In genomic region chr5:45474758-45475157, GRCm38 (mm10) we compare ENCODE assay signal across 38 mouse cellular contexts. TPM values are rescaled to one million over a fixed set of nuclear protein-coding genes. Genes with fewer than 3 reads are reported as not detected.
"Had no signal": no experiment of that assay in that cellular context is flagged by ENCODE, and none has a peak within 500 bp of the region (broad histone marks: within the 10 kb centered on the region; RNA-seq: fewer than 3 reads in every experiment).

No protein-coding gene starts in this region.

- H3K27me3 ChIP-seq: hindbrain, embryonic 12.5 days; intestine, embryonic 15.5 days; kidney, embryonic 15.5 days had no signal

- H3K36me3 ChIP-seq: heart, embryonic 10.5 days; heart, embryonic 12.5 days; heart, embryonic 13.5 days; heart, embryonic 15.5 days; hindbrain, embryonic 10.5 days; hindbrain, embryonic 12.5 days; hindbrain, embryonic 13.5 days; hindbrain, embryonic 15.5 days; intestine, embryonic 15.5 days; kidney, embryonic 15.5 days had no signal

- H3K4me2 ChIP-seq: heart, embryonic 11.5 days; heart, embryonic 12.5 days; heart, embryonic 13.5 days; heart, embryonic 15.5 days; hindbrain, embryonic 12.5 days; hindbrain, embryonic 13.5 days; hindbrain, embryonic 14.5 days; hindbrain, embryonic 15.5 days; intestine, embryonic 15.5 days; kidney, embryonic 15.5 days had no signal

- H3K9ac ChIP-seq: heart, embryonic 12.5 days; heart, embryonic 13.5 days; heart, embryonic 15.5 days; hindbrain, embryonic 12.5 days; hindbrain, embryonic 13.5 days; hindbrain, embryonic 14.5 days; hindbrain, embryonic 15.5 days; intestine, embryonic 15.5 days; kidney, embryonic 15.5 days had no signal

- H3K9me3 ChIP-seq: heart, embryonic 10.5 days; heart, embryonic 12.5 days; heart, embryonic 13.5 days; heart, embryonic 15.5 days; hindbrain, embryonic 10.5 days; hindbrain, embryonic 12.5 days; hindbrain, embryonic 13.5 days; hindbrain, embryonic 15.5 days; intestine, embryonic 15.5 days; kidney, embryonic 15.5 days had no signal

- H3K4me3 ChIP-seq: heart, adult 2 months; heart, embryonic 10.5 days; heart, embryonic 12.5 days; heart, embryonic 13.5 days; heart, embryonic 15.5 days; hindbrain, embryonic 10.5 days; hindbrain, embryonic 12.5 days; hindbrain, embryonic 13.5 days; hindbrain, embryonic 15.5 days; intestine, embryonic 15.5 days; kidney, embryonic 15.5 days had no signal

- ATAC-seq: intestine, postnatal 0 days had no signal

- DNase-seq: heart, adult 2 months; kidney, adult 11 months; kidney, adult 18-20 months; layer of hippocampus, postnatal 36 days had no signal

- H3K4me1 ChIP-seq: heart, embryonic 10.5 days; heart, embryonic 12.5 days; hindbrain, embryonic 12.5 days; hindbrain, embryonic 15.5 days; intestine, embryonic 15.5 days had no signal

- H3K27ac ChIP-seq: heart, adult 2 months; heart, embryonic 10.5 days; heart, embryonic 13.5 days; heart, embryonic 15.5 days; hindbrain, embryonic 10.5 days; hindbrain, embryonic 12.5 days; hindbrain, embryonic 13.5 days; hindbrain, embryonic 14.5 days; hindbrain, embryonic 15.5 days; hindbrain, postnatal 0 days; intestine, embryonic 15.5 days; kidney, embryonic 15.5 days; kidney, postnatal 0 days had no signal

RNA-seq across cellular contexts. Expression of gene Clrn2, which starts 21.2 kb away (rescaled TPM):
- total RNA-seq: heart, adult 2 months; heart, adult 8-10 months; heart, postnatal 10 days; heart, postnatal 14 days; heart, postnatal 25 days; heart, postnatal 36 days; heart, postnatal 4 days; hematopoietic stem cell, adult 5-6 weeks; hindbrain, postnatal 0 days; layer of hippocampus, postnatal 10 days had no signal
- polyA plus RNA-seq: heart, adult 2 months; heart, embryonic 10.5 days; heart, embryonic 11.5 days; heart, embryonic 12.5 days; heart, embryonic 13.5 days; heart, embryonic 14.5 days; heart, embryonic 15.5 days; heart, embryonic 16.5 days; heart, postnatal 0 days; hindbrain, embryonic 11.5 days; inflammation-experienced regulatory T-cells, adult 6 months; intestine, embryonic 14.5 days; intestine, embryonic 15.5 days; intestine, embryonic 16.5 days; intestine, postnatal 0 days; kidney, adult 2 months; kidney, embryonic 14.5 days; kidney, embryonic 15.5 days; kidney, embryonic 16.5 days; kidney, postnatal 0 days; large intestine, adult 2 months had no signal
